Mouse (Mus musculus) layer of hippocampus, postnatal 14 days (tissue): ENCODE measurements around the gene Pitpnm2. TPM values are rescaled to one million over a fixed set of nuclear protein-coding genes. Genes with fewer than 3 reads are reported as not detected.
A peak's percentile ranks its signal among the peaks of the same experiment; 100 is the strongest.

Experiments used
- DNase-seq, 2 experiments: peaks; one replicate each; pipeline ENCODE4 v3.0.0; 2021 to 2022; ENCODE audit warnings: low spot score in 2 of 2, mixed read lengths in 1 of 2
- total RNA-seq, 2 experiments: library from RNA; stranded (reverse); gene quantifications; 2 replicates each; pipeline ENCODE4 v1.2.3; 2021

Gene Pitpnm2
- total RNA-seq, 2 experiments from 2014 or later, result 172 to 174 TPM

DNA sequence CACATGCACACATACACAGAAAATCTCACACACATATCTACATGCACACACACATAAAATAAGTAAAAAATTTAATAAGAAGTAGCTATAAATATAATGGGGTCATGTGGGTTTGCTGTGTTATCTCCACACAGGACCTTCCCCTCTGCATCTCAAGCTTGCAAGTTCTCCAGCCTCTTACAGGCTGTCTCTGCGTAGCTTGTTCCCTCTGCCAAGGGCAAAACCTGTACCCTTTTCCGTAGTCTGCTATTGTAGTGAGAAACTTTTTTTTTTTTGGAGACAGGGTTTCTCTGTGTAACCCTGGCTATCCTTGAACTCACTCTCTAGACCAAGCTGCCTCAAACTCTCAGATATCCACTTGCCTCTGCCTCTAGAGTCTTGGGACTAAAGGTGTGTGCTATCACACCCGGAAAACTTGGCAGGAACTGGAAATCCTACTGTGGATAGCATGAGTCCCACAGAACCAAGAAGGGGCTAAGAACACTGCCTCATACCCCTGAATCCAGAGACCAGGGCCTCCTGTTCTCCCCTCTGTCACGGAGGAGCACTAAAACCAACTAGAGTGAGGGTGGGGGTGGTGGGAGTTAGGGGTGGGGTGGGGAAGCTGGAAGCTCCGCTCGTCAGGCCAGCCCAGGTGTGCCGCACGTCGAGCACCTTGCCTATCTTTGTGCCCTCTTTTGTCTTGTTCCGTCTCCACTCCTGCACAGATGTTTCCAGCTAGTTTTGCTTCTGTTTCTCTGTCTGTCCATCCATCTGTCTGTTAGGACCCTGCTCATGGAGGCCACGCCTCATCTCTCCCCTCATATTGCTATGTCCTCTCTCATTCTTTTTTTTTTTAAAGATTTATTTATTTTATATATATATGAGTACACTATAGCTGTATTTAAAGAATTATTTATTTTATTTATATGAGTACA lies 149.2 kb downstream of the Pitpnm2 start:
- DNase-seq, result no peak

DNA sequence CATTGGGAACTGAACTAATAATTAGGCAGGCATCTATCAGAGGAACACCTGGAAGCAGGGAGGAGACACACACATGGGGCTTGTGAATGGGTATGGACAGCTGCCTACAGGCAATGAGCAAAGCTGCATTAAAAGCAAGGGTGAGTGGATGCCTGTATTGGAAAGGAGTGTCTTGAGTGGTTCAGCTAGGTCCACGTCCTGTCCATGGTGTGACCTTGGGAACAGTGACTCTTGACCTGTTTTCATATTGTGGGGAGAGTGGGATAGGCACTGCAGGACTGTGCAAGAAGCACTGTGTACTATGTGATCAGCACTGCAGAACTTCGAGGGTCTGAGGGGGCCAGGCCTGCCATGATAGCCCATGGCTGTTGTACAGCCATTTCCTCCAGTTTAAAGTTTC lies 150.6 kb downstream of the Pitpnm2 start:
- no peak for DNase-seq

- peak; percentile 93 to 97 for DNase-seq
Measured at GRCm38 (mm10) chr5:124095596-124096232, 153.8 kb downstream of the Pitpnm2 start, which contains the start of gene Abcb9. TSS of gene Abcb9 (minus strand) at chr5:124095798.

GRCm38 (mm10) chr5:124095077-124095581 lies 154.4 kb downstream of the Pitpnm2 start:
- no peak for DNase-seq

DNA sequence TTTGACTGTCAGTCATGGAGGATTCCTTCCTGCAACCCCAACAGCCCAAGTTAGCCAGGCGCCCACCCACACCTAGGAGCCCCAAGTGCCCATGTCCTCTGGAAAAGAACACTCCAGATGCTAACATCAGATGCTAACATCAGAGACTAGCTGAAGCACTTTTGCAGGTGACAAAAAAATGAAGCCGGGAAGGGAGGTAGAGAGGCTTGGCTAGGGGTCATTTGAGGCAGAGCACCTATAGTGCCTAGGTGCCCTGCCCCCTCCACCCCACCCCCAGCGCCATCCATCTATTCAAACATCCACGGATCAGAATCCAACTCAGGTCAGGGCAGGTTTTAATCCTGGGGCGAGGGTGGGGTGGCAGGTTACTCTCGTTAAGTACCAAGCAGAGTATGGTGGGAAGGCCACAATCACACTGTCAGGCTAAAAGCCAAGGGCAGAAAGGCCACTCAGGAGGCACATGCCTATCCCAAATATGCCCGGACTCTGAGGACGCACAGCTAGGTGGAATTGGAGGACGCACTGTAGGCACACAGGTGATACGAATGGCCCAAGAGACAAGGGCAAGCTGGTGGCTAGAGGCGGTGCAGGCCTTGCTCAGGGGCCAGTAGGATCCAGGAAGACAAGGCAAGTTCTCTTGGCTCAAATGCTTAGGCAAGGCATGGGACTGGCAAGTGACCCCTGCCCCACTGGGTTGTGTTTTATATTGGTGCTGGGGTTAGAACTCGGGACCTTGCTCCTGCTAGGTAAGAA lies 155.5 kb downstream of the Pitpnm2 start:
- no peak for DNase-seq

DNA sequence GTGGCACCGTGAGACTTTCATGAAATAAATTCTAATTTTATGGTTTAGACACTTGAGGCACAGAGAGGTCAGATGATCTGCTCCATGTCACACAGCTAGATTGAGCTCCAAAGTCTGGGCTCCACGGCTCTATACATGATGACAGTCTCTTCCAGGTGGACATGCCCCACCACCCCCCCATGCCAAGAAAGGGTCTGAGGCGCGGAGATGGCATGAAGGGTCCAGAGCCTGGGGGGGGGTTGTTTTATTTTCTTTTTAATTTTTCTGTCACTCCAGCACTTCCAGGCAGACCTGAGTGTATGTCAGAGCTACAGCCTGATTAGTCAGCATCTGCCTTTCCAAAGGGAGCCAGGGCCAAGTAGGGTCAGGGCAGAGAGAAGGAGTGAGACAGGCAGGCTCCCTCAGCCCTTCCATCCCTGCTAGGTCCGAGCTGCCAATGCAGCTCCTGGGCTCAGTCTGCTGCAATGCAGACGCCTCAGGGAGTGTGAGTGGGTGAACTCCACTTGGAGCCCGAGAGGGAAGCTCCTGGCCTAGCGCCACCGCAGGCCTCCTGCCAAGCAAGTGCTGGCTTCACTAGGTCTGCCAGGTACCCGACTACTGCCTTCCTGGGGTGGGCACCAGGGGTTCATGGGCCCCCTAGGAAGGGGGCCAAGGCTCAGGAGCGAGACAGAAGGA lies 156.3 kb downstream of the Pitpnm2 start:
- DNase-seq, result peak; percentile 68 to 70

DNA sequence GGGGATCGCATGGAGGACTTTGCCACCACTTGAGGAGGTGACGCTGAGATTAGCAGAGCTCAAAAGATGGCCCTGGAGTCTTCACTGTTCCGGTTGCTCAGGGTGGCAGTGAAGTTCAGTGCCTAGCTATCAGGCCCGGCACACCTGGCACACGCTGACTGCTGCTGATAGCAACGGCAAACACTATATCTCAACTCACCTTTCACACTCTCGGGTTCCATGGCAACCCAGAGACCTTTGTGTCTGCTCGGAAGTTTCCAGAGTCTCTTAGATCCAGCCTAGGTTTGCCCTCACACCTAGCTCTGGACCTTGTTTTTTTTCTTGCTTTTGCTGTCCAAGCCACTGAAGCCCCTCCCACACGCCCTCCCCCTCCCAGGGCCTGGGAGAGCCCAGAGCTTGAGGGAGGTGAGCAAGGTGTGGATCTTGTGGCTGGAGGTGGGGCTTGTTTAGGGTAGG lies 157.6 kb downstream of the Pitpnm2 start:
- no peak for DNase-seq

DNA sequence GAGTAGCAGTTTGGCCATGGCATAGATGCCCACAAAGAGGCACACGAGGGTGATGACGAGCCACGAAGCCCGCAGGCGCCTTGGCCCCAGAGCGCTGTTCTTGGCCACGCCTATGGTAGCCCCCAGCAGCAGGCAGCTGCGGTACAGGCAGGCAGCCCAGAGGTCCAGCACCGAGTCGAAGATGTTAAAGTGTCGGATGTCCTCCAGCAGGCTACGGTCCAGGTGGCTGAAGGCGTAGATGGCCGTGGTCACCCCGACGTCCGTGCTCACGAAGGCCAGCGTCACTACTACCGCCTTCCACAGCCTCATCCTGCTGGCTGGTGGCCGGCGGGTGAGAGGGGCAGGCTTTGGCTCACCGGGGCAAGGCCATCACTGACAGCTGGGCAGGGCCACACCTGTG lies 159.7 kb downstream of the Pitpnm2 start:
- no peak for DNase-seq

DNA sequence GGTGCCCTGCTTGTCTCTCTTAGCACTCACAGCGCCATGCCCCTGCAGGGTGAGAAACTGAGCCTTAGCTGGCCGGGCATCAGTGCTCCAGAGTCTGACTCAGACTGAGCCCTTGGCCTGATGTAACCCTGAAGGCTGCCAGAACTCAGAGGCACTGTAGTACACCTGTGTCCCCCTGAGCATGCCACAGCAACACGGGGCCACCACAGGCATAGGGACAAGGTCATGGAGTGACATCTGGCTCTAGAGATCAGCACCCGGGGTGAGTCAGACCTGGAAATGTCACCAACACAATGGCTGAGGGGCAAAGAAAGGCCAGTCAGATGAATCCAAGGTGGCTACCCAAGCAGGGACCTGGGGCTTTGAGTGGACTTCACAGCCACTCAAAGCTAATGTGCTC lies 162.7 kb downstream of the Pitpnm2 start:
- DNase-seq, result no peak

GRCm38 (mm10) chr5:124085513-124085912 lies 164.0 kb downstream of the Pitpnm2 start:
- no peak for DNase-seq

DNA sequence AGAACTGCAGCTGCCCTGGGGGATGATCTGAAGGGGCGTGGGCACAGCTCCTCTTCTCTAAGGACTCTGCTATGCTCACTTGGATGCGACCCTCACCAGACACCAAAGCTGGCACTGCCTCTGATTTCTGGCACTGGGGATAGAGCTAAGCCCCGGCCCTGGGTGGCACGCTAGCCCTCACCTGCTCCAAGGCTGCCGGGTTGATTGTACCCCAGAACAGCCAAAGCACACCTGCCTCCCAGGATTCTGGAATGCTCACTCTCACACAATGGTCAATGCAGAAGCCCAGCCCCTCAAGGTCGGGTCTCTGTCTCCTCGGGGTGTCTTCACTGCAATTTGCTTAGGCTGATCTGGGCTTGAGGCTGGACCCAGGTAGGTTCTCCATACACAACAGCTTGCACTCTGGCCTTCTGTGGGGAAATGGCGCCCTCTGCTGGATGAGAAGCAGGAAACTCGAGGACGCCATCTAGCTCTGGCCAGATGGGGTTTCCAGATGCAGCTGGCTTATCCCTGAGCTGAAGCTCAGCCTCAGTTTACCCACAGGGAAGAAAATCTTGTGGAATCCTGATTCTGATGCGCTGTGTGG lies 164.9 kb downstream of the Pitpnm2 start:
- peak; percentile 79 to 81 for DNase-seq

GRCm38 (mm10) chr5:124083850-124084587 lies 165.5 kb downstream of the Pitpnm2 start:
- DNase-seq, result no peak

- no peak for DNase-seq
Measured at GRCm38 (mm10) chr5:124082941-124083688, 166.4 kb downstream of the Pitpnm2 start.

- DNase-seq, result no peak
Measured at GRCm38 (mm10) chr5:124082447-124082846, 167.1 kb downstream of the Pitpnm2 start.

GRCm38 (mm10) chr5:124079880-124080279 lies 169.7 kb downstream of the Pitpnm2 start:
- no peak for DNase-seq

DNA sequence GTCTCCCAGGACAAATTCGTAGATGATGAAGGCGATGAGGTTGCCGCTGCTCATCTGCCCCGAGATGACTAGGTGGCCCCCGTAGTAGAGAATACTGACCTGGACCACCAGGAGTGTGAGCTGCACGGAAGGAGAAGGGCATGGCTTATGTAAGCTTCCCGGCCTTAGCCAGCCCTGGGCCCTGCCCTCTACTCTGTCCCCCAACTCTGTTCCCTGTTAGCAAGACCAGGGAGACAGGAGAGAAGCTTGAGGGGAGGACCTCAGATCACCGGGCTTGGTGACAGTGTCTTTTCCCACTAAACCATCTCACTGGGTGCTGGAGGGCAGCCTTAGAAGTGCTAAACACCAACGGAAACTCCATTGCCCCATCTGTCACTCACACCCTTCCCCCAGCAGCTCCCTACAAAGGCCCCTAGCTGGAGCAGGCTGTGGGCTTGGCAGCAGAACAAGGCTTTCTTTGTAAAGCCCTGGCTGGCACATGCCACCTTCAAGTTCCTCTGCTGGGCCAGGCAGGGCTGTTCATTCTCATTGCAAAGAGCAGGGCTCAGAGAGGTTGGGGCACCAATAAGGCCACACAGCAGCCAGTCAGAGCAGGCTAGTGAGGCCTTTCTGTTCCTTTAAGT lies 170.7 kb downstream of the Pitpnm2 start:
- DNase-seq, result peak; percentile 77 to 90

- no peak for DNase-seq
Measured at GRCm38 (mm10) chr5:124077856-124078460, 171.6 kb downstream of the Pitpnm2 start.

DNA sequence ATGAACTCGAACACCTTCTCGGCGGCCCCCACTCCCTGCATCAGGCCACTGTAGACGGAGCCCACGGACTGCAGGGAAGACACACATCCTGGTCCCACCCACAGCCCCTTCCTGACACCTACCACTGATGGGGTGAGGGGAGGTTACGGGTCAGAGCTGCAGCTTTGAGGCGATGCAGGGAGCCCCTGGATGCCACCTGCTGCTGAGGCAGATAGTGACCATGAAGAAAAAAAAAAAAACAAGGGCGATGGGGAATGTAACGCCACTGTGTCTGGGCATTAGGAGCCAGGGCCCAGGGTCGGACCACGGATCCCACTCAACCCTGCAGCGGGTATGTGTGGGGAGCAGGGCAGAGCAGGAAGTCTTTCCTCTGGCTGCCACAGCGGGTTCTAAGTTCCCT lies 172.3 kb downstream of the Pitpnm2 start:
- DNase-seq, result no peak
